Mouse (Mus musculus) megakaryocyte, embryonic 14.5 days (primary cell): ENCODE results near the gene Mdm1. TPM values are rescaled to one million over a fixed set of nuclear protein-coding genes. Genes with fewer than 3 reads are reported as not detected.
"Not testable (repeated sequence)": the region's sequence is repeated elsewhere in the genome, so short reads cannot be mapped to it uniquely, and the experiment has no call there.

Experiments used
- H3K27me3 ChIP-seq: replicated peaks from 2 replicates; pipeline ENCODE3; 2012; ENCODE audit warnings: inconsistent platforms
- H3K36me3 ChIP-seq: replicated peaks from 2 replicates; pipeline ENCODE3; 2012; ENCODE audit warnings: low read length, inconsistent platforms, mixed read lengths
- H3K4me1 ChIP-seq: 2 replicates; pipeline ENCODE4 v1.6.1; 2012; ENCODE audit warnings: inconsistent platforms
- H3K4me3 ChIP-seq: replicated peaks from 2 replicates; pipeline ENCODE3; 2012; ENCODE audit warnings: moderate library complexity, mild to moderate bottlenecking, inconsistent platforms
- H3K9me3 ChIP-seq: 2 replicates; pipeline ENCODE4 v1.6.1; 2012; ENCODE audit warnings: inconsistent platforms
- FLI1 ChIP-seq: IDR thresholded peaks from 2 replicates; pipeline ENCODE4 v1.6.1; 2012; ENCODE audit warnings: low read length, inconsistent platforms, mixed read lengths
- GATA1 ChIP-seq: IDR thresholded peaks from 3 replicates; pipeline ENCODE4 v1.6.1; 2012; ENCODE audit warnings: mixed read lengths, low read length, inconsistent platforms, borderline replicate concordance
- polyA plus RNA-seq: library from polyadenylated mRNA; stranded (reverse); fragments of >175 nt; gene quantifications from 2 replicates; pipeline ENCODE4 v1.2.3, GENCODE M21; 2012; ENCODE audit warnings: low replicate concordance; ENCODE audit not compliant: insufficient read depth

Gene Mdm1
- polyA plus RNA-seq, 1 experiment = 54.4 TPM

DNA sequence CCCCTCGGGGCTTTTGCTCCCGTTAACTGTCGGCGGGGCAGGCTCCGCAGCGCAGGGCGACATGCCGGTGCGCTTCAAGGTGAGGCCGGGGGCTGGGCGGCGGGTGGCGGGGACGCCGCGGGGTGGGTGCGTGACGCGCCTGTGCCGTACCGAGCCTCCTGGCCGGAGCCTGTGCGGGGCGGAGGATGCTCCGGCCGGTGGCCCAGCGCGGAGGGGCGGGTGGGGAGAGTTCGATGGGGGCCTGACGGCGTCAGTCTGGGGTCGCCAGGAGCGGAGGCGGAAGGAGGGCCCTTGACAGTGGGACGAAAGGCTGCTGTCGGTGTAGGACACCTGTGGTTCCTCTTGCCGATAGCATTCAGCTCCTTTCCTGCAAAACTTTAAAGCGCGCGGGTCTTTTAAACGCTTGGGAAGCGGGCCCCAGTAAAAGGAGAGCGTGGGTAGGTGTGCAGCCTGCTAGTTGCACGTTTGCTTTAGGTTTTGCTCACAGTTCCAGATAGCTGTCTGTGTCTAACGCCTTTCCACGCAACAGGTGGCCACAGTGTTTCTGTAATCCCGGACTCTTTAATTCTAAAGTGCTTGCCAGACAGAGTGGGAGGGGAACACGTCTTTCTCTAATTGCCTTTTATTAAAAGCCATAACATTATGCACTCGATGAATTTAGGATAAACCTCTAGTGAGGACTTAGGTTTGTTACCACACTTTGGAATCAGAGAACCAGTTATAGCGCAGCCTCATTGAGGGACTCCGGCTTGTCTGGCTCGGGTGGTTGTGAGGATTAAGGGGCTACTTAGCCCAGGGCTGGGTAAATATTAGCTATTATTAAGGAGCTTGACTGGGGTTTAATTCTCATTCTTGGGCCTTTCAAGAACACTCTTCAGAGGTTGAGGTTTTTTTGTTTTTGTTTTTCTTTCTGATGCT, 532 bp downstream of the Mdm1 start:
- no peak for TF ChIP-seq GATA1
- TF ChIP-seq FLI1 = no peak
- Histone ChIP-seq H3K36me3 (peaks cover 39% of the 10 kb centered on the region), H3K4me1 (peaks cover 56% of the 10 kb centered on the region), H3K27me3 (no peaks in the 10 kb centered on the region), H3K4me3 (peak overlapping the region; percentile 98), H3K9me3 (no peaks in the 10 kb centered on the region)

DNA sequence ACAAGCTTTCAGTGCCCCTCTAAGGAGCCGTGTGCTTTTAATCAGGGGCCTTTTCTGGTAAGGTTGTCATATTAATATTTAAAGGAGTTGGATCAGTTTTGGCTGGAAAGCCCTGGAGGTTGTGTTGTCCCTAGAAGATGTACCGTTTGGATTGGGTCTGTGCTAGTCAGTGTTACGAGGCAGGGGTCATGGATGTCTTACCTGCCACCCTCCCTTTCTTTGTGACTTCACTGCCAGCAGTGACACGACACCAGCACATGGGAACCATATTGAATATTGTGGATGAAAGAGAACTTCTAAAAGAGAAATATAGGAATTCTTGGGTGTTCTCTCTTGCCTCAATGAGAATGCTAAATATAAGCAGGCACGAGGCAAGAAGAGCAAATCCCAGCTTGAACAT, 7.8 kb downstream of the Mdm1 start:
- Histone ChIP-seq H3K4me3 (no peak overlapping the region), H3K27me3 (no peaks in the 10 kb centered on the region), H3K36me3 (peaks cover 86% of the 10 kb centered on the region), H3K4me1 (peaks cover 22% of the 10 kb centered on the region), H3K9me3 (no peaks in the 10 kb centered on the region)
- TF ChIP-seq GATA1 (no peak), FLI1 (no peak)

DNA sequence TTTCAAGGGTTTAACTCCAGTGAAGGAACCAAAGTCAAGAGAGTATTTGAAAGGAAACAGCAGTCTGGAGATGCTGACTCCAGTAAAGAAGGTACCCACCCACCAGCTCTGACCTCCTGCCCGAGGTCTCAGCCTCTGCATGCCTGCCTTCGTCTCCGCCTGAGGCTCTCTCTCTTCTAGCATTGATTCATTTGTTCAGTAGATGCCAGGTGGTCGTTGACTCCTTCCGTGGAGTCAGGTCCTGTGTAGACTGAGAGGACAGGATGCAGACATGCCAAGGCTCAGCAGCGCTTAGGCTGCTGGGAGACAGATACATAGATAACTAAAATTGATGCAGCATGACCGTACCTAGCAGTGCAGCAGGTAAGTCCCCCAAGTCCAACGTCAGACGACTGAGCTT, 9.3 kb downstream of the Mdm1 start:
- Histone ChIP-seq H3K4me3 (no peak overlapping the region), H3K36me3 (peaks cover 86% of the 10 kb centered on the region)

DNA sequence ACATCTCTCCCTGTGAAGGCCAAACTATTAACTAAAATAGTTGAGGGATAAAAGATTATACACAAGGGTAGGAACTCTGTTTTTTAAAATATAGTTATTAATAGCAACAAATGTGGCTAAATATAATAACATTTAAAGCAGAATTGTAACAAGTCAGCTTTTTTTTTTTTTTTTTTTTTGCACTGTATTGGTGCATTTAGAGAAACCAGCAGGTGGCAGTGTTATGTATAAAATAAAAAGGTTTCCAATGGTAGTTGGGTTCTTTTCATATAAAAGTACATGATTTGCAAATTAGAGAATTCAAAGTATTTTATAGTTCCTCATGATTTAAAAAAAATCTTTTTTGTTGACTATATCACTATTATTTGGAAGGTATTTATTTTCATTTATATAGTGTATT, 14.3 kb downstream of the Mdm1 start:
- TF ChIP-seq GATA1 = no peak
- no peak for TF ChIP-seq FLI1
- no peak overlapping the region for H3K4me3 ChIP-seq
- peaks cover 88% of the 10 kb centered on the region for H3K36me3 ChIP-seq
- H3K4me1 ChIP-seq = peaks cover 22% of the 10 kb centered on the region
- H3K9me3 ChIP-seq = peaks cover 5% of the 10 kb centered on the region; the same call in 1 of the 2 replicates
- no peaks in the 10 kb centered on the region for H3K27me3 ChIP-seq

More for the DNA sequence above, 9.3 kb downstream of the Mdm1 start:
- no peak for TF ChIP-seq FLI1
- TF ChIP-seq GATA1 = no peak
- H3K4me1 ChIP-seq = peaks cover 14% of the 10 kb centered on the region
- H3K27me3 ChIP-seq = no peaks in the 10 kb centered on the region
- H3K9me3 ChIP-seq = no peaks in the 10 kb centered on the region

DNA sequence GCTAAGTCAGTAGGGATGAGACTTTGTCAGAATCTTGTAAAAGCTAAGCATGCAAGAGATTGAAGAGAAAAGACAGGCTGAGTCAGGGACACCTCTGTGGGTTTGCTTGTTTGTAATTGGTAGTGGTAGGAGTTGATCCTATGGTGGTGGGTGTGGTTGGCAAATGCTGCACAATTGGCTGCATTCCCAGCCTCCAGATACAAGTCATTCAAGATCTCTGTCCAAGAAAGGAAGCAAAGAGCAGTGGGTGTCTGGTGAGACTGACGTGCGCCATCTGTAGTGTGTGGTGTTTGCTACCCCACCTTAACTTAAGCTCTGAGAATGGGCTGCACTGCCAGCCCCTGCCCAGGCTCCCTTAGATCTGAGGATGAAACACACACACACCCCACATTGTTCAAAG, 19.5 kb downstream of the Mdm1 start:
- Histone ChIP-seq H3K4me1 (peaks cover 29% of the 10 kb centered on the region), H3K27me3 (no peaks in the 10 kb centered on the region), H3K36me3 (peaks cover 96% of the 10 kb centered on the region), H3K9me3 (peaks cover 5% of the 10 kb centered on the region; the same call in 1 of the 2 replicates), H3K4me3 (no peak overlapping the region)
- TF ChIP-seq FLI1 (no peak), GATA1 (no peak)

DNA sequence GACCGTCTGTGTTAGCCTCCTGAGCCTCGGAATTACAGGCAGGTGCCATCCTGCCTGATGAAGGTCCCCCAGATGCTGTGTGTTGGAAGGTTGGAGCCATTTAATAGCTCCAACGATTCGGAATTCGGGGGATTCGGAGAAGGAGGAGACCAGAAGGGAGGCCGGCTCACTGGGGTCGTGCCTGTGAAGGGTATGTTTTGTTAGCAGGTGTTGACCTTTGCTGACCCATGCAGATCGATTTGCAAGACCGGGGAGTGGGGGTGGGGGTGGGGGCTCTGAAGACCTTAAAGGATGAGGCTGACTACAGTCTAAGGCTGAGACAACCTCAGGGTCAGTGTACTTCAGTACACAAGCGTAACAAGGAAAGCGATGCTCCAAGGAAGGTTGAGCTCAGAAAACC, 27.6 kb downstream of the Mdm1 start:
- TF ChIP-seq GATA1 = no peak
- no peak for TF ChIP-seq FLI1
- Histone ChIP-seq H3K27me3 (peaks cover 3% of the 10 kb centered on the region), H3K9me3 (no peaks in the 10 kb centered on the region; the same call in 1 of the 2 replicates), H3K36me3 (peaks cover 56% of the 10 kb centered on the region), H3K4me1 (peaks cover 18% of the 10 kb centered on the region), H3K4me3 (no peak overlapping the region)

DNA sequence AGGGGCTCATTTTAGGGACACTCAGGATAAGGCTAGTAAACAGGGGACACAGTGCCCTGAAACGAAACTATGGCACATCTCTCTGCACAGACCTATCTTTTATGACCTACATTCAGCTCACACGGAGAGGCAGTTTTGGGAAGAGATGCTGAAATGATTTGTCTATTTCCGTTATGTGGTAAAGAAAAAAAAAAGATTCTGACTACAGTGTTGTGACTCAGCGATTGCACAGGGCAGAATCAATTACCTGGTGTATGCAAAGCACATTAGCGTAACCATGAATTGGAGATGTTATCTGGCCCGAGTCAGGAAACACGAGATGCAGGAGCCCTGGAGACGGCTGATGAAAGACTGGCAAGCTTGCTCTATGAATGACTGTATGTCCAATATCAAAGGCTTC, 30.8 kb downstream of the Mdm1 start:
- peaks cover 24% of the 10 kb centered on the region for H3K36me3 ChIP-seq
- peaks cover 5% of the 10 kb centered on the region for H3K27me3 ChIP-seq
- H3K9me3 ChIP-seq = no peaks in the 10 kb centered on the region; the same call in 1 of the 2 replicates
- peaks cover 35% of the 10 kb centered on the region for H3K4me1 ChIP-seq
- TF ChIP-seq FLI1 (no peak), GATA1 (no peak)
- no peak overlapping the region for H3K4me3 ChIP-seq

DNA sequence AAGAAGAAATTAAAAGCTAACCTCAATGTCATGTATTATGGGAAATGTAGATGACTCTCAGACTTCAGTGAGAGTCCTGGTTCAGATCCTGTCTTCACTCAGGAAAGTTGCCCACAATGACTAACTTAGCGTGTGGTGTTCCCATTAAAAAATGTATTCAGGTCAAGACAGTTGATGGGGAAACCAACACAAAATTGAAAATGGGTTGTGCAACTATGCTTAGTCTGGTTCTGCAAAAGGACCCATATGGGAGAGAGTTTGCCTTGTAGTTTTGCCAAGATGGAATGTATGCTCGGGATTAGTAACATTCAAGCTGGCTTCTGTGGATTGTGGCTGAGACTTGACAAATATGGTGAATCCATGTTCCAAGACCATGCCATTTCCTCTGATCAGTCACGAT, 31.3 kb downstream of the Mdm1 start:
- Histone ChIP-seq H3K36me3 (peaks cover 20% of the 10 kb centered on the region), H3K4me1 (peaks cover 35% of the 10 kb centered on the region), H3K27me3 (peaks cover 5% of the 10 kb centered on the region), H3K4me3 (no peak overlapping the region), H3K9me3 (no peaks in the 10 kb centered on the region; the same call in 1 of the 2 replicates)
- TF ChIP-seq FLI1 = no peak
- no peak for TF ChIP-seq GATA1

DNA sequence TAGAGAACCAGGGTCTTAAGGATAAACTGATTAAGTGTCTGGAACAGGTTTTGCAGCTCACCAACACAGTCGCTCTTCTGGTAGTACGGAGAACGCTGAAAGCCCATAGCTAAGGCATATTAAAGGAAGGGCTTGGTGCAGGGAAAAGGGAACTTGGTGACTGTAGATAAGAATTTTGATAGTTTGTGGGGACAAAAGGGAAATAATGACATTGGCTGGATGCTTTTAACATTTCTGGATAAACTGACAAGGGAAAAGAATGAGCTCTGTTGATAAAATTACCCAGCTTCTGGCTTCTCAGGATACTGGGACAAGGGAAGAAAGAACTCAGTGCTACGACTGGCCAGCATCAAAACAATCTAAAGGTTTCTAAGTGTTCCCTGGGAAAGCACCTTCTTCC, 33.9 kb downstream of the Mdm1 start:
- not testable (repeated sequence) for H3K36me3 ChIP-seq, H3K4me3 ChIP-seq, H3K27me3 ChIP-seq, H3K9me3 ChIP-seq
- peaks cover 43% of the 10 kb centered on the region for H3K4me1 ChIP-seq

DNA sequence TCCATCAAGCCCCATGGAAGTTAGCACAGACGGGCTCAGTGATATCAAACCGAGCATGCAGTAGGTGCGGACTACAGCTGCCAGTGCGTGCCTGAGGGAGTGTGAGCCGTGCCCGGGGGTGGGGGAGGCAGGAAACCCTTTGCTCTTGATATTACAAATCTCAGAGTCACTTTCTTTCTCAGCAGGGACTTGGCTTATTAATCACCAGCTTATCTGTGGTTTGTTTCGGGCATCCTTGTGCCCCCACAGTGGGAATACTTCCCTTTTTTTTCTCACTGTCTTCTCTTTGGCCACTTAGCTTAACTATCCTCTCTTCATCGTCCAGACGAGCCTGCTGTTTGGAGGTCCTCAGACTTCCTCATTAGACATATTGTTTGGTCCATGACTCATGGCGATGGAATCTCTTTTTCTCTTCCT, 37.1 kb downstream of the Mdm1 start:
- Histone ChIP-seq H3K36me3 (no peaks in the 10 kb centered on the region), H3K4me1 (peaks cover 30% of the 10 kb centered on the region), H3K9me3 (peaks cover 3% of the 10 kb centered on the region; the same call in 1 of the 2 replicates), H3K27me3 (peaks cover 10% of the 10 kb centered on the region), H3K4me3 (no peak overlapping the region)
- TF ChIP-seq GATA1 = no peak
- no peak for TF ChIP-seq FLI1
